Mouse (Mus musculus) neural tube, embryonic 12.5 days (tissue): ENCODE data around the gene Clcn3. TPM values are rescaled to one million over a fixed set of nuclear protein-coding genes. Genes with fewer than 3 reads are reported as not detected.

Experiments used
- ATAC-seq: fragments of 200-750 bp; cut with Nextera tagmentation; 2 replicates; pipeline ENCODE4 v1.8.0; 2017; ENCODE audit warnings: low read depth, mild to moderate bottlenecking, moderate TSS enrichment, moderate library complexity; ENCODE audit not compliant: low FRiP score
- H3K27ac ChIP-seq: fragments of 300-500 bp; sonication (generic); 2 replicates; pipeline ENCODE4 v1.5.1; 2016
- H3K27me3 ChIP-seq: fragments of 300-500 bp; sonication (generic); replicated peaks from 2 replicates; pipeline ENCODE4 v1.6.1; 2016; ENCODE audit warnings: mild to moderate bottlenecking
- H3K36me3 ChIP-seq: fragments of 300-500 bp; sonication (generic); 2 replicates; pipeline ENCODE4 v1.6.1; 2016; ENCODE audit warnings: mild to moderate bottlenecking
- H3K4me1 ChIP-seq: fragments of 300-500 bp; sonication (generic); 2 replicates; pipeline ENCODE4 v1.6.1; 2016
- H3K4me2 ChIP-seq: fragments of 300-500 bp; sonication (generic); replicated peaks from 2 replicates; pipeline ENCODE4 v1.6.1; 2016; ENCODE audit warnings: mild to moderate bottlenecking
- H3K4me3 ChIP-seq: fragments of 300-500 bp; sonication (generic); 2 replicates; pipeline ENCODE4 v1.5.1; 2016
- H3K9ac ChIP-seq: fragments of 300-500 bp; sonication (generic); 2 replicates; pipeline ENCODE4 v1.6.1; 2016; ENCODE audit warnings: mild to moderate bottlenecking
- H3K9me3 ChIP-seq: fragments of 300-500 bp; sonication (generic); 2 replicates; pipeline ENCODE4 v1.6.1; 2016; ENCODE audit warnings: mild to moderate bottlenecking
- WGBS: fragments of 180-500 bp; shearing (Covaris S2); methylation state at CpG from one replicate; pipeline ENCODE4 v1.1.7; 2016; 5-methylcytosine and 5-hydroxymethylcytosine counted together
- polyA plus RNA-seq: library from polyadenylated mRNA; unstranded; fragments of >200 nt; fragmentation: Nextera tagmentation; extraction: Ambion mirVana; gene quantifications from 2 replicates; pipeline ENCODE4 v1.2.1, GENCODE M21; 2016

The Clcn3 gene
- polyA plus RNA-seq, 1 experiment from 2014 or later = 47.4 TPM

- no peak overlapping the region for H3K4me2 ChIP-seq
- no peaks in the 10 kb centered on the region for H3K9me3 ChIP-seq
- 85% methylated on average over 2 of the region's 2 CpGs for WGBS
- H3K27ac ChIP-seq = no peak overlapping the region
- no peak for ATAC-seq
- H3K4me1 ChIP-seq = no peaks in the 10 kb centered on the region
- no peaks in the 10 kb centered on the region for H3K36me3 ChIP-seq
- no peak overlapping the region for H3K4me3 ChIP-seq
- no peak overlapping the region for H3K9ac ChIP-seq
- no peaks in the 10 kb centered on the region for H3K27me3 ChIP-seq
Measured at GRCm38 (mm10) chr8:60973448-60973847, 9.7 kb downstream of the Clcn3 start.

- Histone ChIP-seq H3K27me3 (no peaks in the 10 kb centered on the region), H3K4me2 (no peak overlapping the region), H3K36me3 (no peaks in the 10 kb centered on the region), H3K9me3 (no peaks in the 10 kb centered on the region), H3K27ac (no peak overlapping the region), H3K4me3 (no peak overlapping the region), H3K4me1 (no peaks in the 10 kb centered on the region), H3K9ac (no peak overlapping the region)
- ATAC-seq = no peak
- 75% methylated on average over 4 of the region's 4 CpGs for WGBS
Measured at GRCm38 (mm10) chr8:60971808-60972207, 11.3 kb downstream of the Clcn3 start.

- Histone ChIP-seq H3K36me3 (no peaks in the 10 kb centered on the region), H3K9me3 (no peaks in the 10 kb centered on the region), H3K27ac (no peak overlapping the region), H3K4me3 (no peak overlapping the region), H3K4me1 (no peaks in the 10 kb centered on the region), H3K27me3 (no peaks in the 10 kb centered on the region), H3K4me2 (no peak overlapping the region), H3K9ac (no peak overlapping the region)
- 40% methylated on average over 2 of the region's 2 CpGs for WGBS
- no peak for ATAC-seq
Measured at GRCm38 (mm10) chr8:60969091-60969490, 14.0 kb downstream of the Clcn3 start.

GRCm38 (mm10) chr8:60965741-60966140 lies 17.4 kb downstream of the Clcn3 start:
- Histone ChIP-seq H3K9me3 (no peaks in the 10 kb centered on the region), H3K4me3 (no peak overlapping the region), H3K4me2 (no peak overlapping the region), H3K27ac (no peak overlapping the region), H3K27me3 (no peaks in the 10 kb centered on the region), H3K9ac (no peak overlapping the region), H3K4me1 (no peaks in the 10 kb centered on the region), H3K36me3 (no peaks in the 10 kb centered on the region)
- WGBS = 63% methylated on average over 3 of the region's 3 CpGs
- ATAC-seq = no peak

GRCm38 (mm10) chr8:60965306-60965705 lies 17.8 kb downstream of the Clcn3 start:
- WGBS = 57% methylated on average over 6 of the region's 6 CpGs

GRCm38 (mm10) chr8:60964518-60964917 lies 18.6 kb downstream of the Clcn3 start:
- no peak overlapping the region for H3K9ac ChIP-seq
- H3K27me3 ChIP-seq = no peaks in the 10 kb centered on the region
- H3K27ac ChIP-seq = no peak overlapping the region
- no peak overlapping the region for H3K4me2 ChIP-seq
- no peaks in the 10 kb centered on the region for H3K9me3 ChIP-seq
- no peak for ATAC-seq
- H3K4me1 ChIP-seq = no peaks in the 10 kb centered on the region
- 89% methylated on average over 4 of the region's 4 CpGs for WGBS
- no peaks in the 10 kb centered on the region for H3K36me3 ChIP-seq
- H3K4me3 ChIP-seq = no peak overlapping the region

More at GRCm38 (mm10) chr8:60965306-60965705, 17.8 kb downstream of the Clcn3 start:
- ATAC-seq = no peak
- H3K4me2 ChIP-seq = no peak overlapping the region
- no peaks in the 10 kb centered on the region for H3K36me3 ChIP-seq
- H3K4me3 ChIP-seq = no peak overlapping the region
- H3K9ac ChIP-seq = no peak overlapping the region
- no peaks in the 10 kb centered on the region for H3K27me3 ChIP-seq
- no peaks in the 10 kb centered on the region for H3K4me1 ChIP-seq
- no peaks in the 10 kb centered on the region for H3K9me3 ChIP-seq
- no peak overlapping the region for H3K27ac ChIP-seq

GRCm38 (mm10) chr8:60963931-60964330 lies 19.2 kb downstream of the Clcn3 start:
- no peak for ATAC-seq
- H3K27me3 ChIP-seq = no peaks in the 10 kb centered on the region
- H3K9me3 ChIP-seq = no peaks in the 10 kb centered on the region
- H3K36me3 ChIP-seq = no peaks in the 10 kb centered on the region
- H3K9ac ChIP-seq = no peak overlapping the region
- WGBS = 73% methylated on average over 2 of the region's 2 CpGs
- no peak overlapping the region for H3K4me3 ChIP-seq
- no peaks in the 10 kb centered on the region for H3K4me1 ChIP-seq
- no peak overlapping the region for H3K27ac ChIP-seq
- no peak overlapping the region for H3K4me2 ChIP-seq

- H3K4me2 ChIP-seq = no peak overlapping the region
- no peaks in the 10 kb centered on the region for H3K36me3 ChIP-seq
- no peak overlapping the region for H3K9ac ChIP-seq
- 90% methylated on average over 3 of the region's 3 CpGs for WGBS
- ATAC-seq = no peak
- H3K4me1 ChIP-seq = no peaks in the 10 kb centered on the region
- H3K9me3 ChIP-seq = no peaks in the 10 kb centered on the region
- no peak overlapping the region for H3K4me3 ChIP-seq
- H3K27me3 ChIP-seq = no peaks in the 10 kb centered on the region
- H3K27ac ChIP-seq = no peak overlapping the region
Measured at GRCm38 (mm10) chr8:60962763-60963162, 20.3 kb downstream of the Clcn3 start.

GRCm38 (mm10) chr8:60956847-60957246 lies 26.3 kb downstream of the Clcn3 start:
- H3K9me3 ChIP-seq = no peaks in the 10 kb centered on the region
- H3K27me3 ChIP-seq = no peaks in the 10 kb centered on the region
- no peak overlapping the region for H3K9ac ChIP-seq
- H3K4me1 ChIP-seq = 0 out of 2 replicates have a peak, but pooled peaks cover 6% of the 10 kb centered on the region
- no peak for ATAC-seq
- H3K4me3 ChIP-seq = no peak overlapping the region
- no peaks in the 10 kb centered on the region for H3K36me3 ChIP-seq
- no peak overlapping the region for H3K27ac ChIP-seq
- WGBS = 93% methylated on average over 7 of the region's 7 CpGs
- H3K4me2 ChIP-seq = no peak overlapping the region

- WGBS = 1% methylated on average over 15 of the region's 15 CpGs
- Histone ChIP-seq H3K27ac (peak overlapping the region; percentile 86), H3K4me3 (peak overlapping the region; percentile 39), H3K4me1 (0 out of 2 replicates have a peak, but pooled peaks cover 6% of the 10 kb centered on the region), H3K36me3 (no peaks in the 10 kb centered on the region), H3K27me3 (no peaks in the 10 kb centered on the region), H3K4me2 (peak overlapping the region; percentile 62), H3K9me3 (no peaks in the 10 kb centered on the region), H3K9ac (peak overlapping the region; percentile 56)
- ATAC-seq = peak; percentile 98
Measured at GRCm38 (mm10) chr8:60954281-60955014, 28.7 kb downstream of the Clcn3 start.

- Histone ChIP-seq H3K27ac (no peak overlapping the region), H3K4me3 (no peak overlapping the region), H3K9ac (no peak overlapping the region), H3K4me1 (0 out of 2 replicates have a peak, but pooled peaks cover 6% of the 10 kb centered on the region), H3K9me3 (no peaks in the 10 kb centered on the region), H3K4me2 (peak overlapping the region; percentile 30), H3K27me3 (no peaks in the 10 kb centered on the region), H3K36me3 (no peaks in the 10 kb centered on the region)
- 70% methylated on average over 5 of the region's 5 CpGs for WGBS
- no peak for ATAC-seq
Measured at GRCm38 (mm10) chr8:60952803-60953202, 30.3 kb downstream of the Clcn3 start.

GRCm38 (mm10) chr8:60951757-60952156 lies 31.3 kb downstream of the Clcn3 start:
- Histone ChIP-seq H3K27ac (no peak overlapping the region), H3K4me3 (no peak overlapping the region), H3K27me3 (no peaks in the 10 kb centered on the region), H3K4me1 (0 out of 2 replicates have a peak, but pooled peaks cover 6% of the 10 kb centered on the region), H3K4me2 (no peak overlapping the region), H3K9ac (no peak overlapping the region), H3K9me3 (no peaks in the 10 kb centered on the region), H3K36me3 (no peaks in the 10 kb centered on the region)
- WGBS = 100% methylated on average over 1 of the region's 1 CpGs
- no peak for ATAC-seq

GRCm38 (mm10) chr8:60951271-60951670 lies 31.8 kb downstream of the Clcn3 start:
- H3K27me3 ChIP-seq = no peaks in the 10 kb centered on the region
- no peak for ATAC-seq
- no peak overlapping the region for H3K4me3 ChIP-seq
- no peak overlapping the region for H3K27ac ChIP-seq
- 0 out of 2 replicates have a peak, but pooled peaks cover 6% of the 10 kb centered on the region for H3K4me1 ChIP-seq
- no peak overlapping the region for H3K9ac ChIP-seq
- WGBS = 81% methylated on average over 4 of the region's 4 CpGs
- H3K4me2 ChIP-seq = no peak overlapping the region
- H3K9me3 ChIP-seq = no peaks in the 10 kb centered on the region
- H3K36me3 ChIP-seq = no peaks in the 10 kb centered on the region
